Mouse (Mus musculus): ENCODE data around the gene C1ra.

DNA sequence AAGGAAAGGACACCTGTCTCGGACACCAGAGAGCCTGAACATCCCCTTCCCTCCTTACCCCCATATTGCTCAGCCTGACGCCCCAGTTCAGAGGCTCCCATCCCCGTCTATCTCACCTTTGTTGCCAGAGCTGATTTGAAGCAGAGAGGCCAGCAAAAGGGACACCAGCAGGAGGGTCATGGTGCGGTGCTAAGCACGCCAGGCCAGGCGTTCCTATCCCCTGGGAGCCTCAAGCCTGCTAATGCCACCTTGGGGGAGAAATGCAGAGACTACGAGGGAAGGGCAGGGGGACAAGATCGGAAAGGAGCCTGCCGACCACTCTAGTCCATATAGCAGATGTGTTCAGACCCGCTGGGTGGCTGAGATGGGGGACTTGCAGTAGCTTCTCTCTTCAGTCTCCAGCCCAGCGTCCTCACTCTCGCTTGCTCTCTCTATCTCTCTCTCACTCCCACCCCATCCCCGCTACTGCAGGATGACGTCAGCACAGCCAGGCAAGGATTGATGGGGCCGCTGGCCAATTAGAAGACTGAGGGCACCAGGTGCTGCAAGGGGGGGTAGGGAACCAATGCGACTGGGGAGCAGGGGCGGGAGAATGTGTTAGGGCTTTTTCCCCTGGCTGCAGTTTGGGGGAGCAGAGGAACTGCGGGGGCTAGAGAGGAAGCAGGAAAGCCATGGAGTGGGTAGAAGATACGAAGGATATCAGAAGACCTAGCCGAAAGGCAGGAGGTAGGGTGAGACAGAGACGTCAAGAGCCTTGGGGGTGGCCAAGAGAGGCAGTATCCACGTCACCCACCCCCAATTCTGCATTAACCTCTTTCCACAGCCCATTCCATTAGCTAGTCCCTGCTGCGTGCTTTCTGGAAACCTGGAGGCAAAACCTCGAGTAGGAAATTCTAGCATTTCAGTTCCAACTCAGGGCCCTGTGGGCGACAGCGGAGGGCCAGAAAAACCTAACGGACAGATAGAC is 47.6 kb upstream of the C1ra start, which contains the start of gene Clstn3:
- TF ChIP-seq CTCF (IDR thresholded peaks at IDR 0.05; ENCODE audit: borderline replicate concordance, extremely low read depth, insufficient read depth, insufficient read length), result no peak
- TF ChIP-seq POLR2A (IDR thresholded peaks at IDR 0.05; ENCODE audit: borderline replicate concordance, extremely low read depth, insufficient read depth, insufficient read length, poor library complexity, severe bottlenecking), result peak; percentile 59; the same call in 1 of the 2 replicates
